Mouse (Mus musculus) MEL (cell line): ENCODE measurements around the gene Fcamr.

Experiments used
- CTCF ChIP-seq, 3 experiments: IDR thresholded peaks in 2 of 3; conservative IDR thresholded peaks in 1 of 3; 2 replicates each; pipeline ENCODE4 v1.5.1; 2011 to 2012; ENCODE audit warnings: low read length in 3 of 3, low read depth in 2 of 3, mild to moderate bottlenecking in 2 of 3, improper control_type of control experiment in 1 of 3, inconsistent platforms in 1 of 3, mixed read lengths in 1 of 3, moderate library complexity in 1 of 3; ENCODE audit not compliant: control insufficient read depth in 1 of 3, insufficient read depth in 1 of 3, poor library complexity in 1 of 3, severe bottlenecking in 1 of 3
- EP300 ChIP-seq, 2 experiments: IDR thresholded peaks; 2 replicates each; pipeline ENCODE4 v1.6.1; 2011; ENCODE audit warnings: improper control_type of control experiment in 2 of 2, low read length in 2 of 2, low read depth in 1 of 2, mild to moderate bottlenecking in 1 of 2
- MAX ChIP-seq: IDR thresholded peaks from 2 replicates; pipeline ENCODE4 v1.6.1; 2011; ENCODE audit warnings: low read length, improper control_type of control experiment
- POLR2A ChIP-seq, 2 experiments: IDR thresholded peaks; 2 replicates each; pipeline ENCODE4 v1.6.1; 2011 to 2012; ENCODE audit warnings: low read length in 2 of 2, mild to moderate bottlenecking in 2 of 2, control low read depth in 1 of 2, improper control_type of control experiment in 1 of 2, low read depth in 1 of 2, moderate library complexity in 1 of 2; ENCODE audit not compliant: control insufficient read depth in 1 of 2, insufficient read depth in 1 of 2, poor library complexity in 1 of 2
- SIN3A ChIP-seq: IDR thresholded peaks from 2 replicates; pipeline ENCODE4 v1.6.1; 2012; ENCODE audit warnings: low read length, improper control_type of control experiment, inconsistent platforms
- TBP ChIP-seq: IDR thresholded peaks from 2 replicates; pipeline ENCODE4 v1.8.0; 2011; ENCODE audit warnings: low read depth, low read length, improper control_type of control experiment

DNA sequence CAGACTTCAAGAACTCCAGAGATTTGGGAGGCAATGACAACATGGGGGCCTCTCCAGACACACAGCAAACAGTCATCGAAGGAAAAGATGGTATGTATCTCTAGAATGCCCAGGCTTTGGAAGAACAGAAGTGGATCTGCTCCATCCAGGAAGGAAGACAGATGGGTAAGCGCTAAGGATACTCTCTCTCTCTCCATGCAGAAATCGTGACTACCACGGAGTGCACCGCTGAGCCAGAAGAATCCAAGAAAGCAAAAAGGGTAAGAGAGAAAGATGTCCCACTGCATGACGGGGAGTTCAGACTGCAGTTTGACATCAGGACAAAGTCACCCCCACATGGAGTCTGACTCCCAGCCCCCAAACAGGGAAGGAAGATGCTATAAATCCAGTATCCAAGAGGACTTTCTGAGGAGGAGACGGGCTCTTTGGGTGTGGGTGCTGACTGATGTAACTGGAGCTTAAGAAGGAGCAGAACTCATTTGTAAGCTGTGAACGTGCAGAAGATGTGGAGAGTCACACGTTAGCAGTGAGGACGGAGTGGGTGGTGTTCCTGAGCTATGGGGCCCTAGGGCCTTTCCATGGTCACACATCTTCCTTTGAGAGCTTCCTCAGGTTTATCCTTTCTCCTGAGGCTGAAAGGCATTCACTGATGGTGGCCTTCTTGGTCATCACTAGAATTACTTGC is 49.0 kb downstream of the Fcamr start:
- no peak for TF ChIP-seq TBP
- no peak for TF ChIP-seq CTCF (IDR thresholded peaks at IDR 0.05 in 2 of 3, conservative IDR thresholded peaks at IDR 0.05 in 1 of 3; ENCODE audit: control insufficient read depth in 1 of 3, insufficient read depth in 1 of 3, low read depth in 2 of 3, low read length in 3 of 3, poor library complexity in 1 of 3, severe bottlenecking in 1 of 3)
- TF ChIP-seq MAX = no peak
- TF ChIP-seq SIN3A = no peak
- TF ChIP-seq POLR2A (IDR thresholded peaks at IDR 0.05; ENCODE audit: control insufficient read depth in 1 of 2, insufficient read depth in 1 of 2, low read depth in 1 of 2, low read length in 2 of 2, poor library complexity in 1 of 2) = no peak
- no peak for TF ChIP-seq EP300 (IDR thresholded peaks at IDR 0.05; ENCODE audit: low read depth in 1 of 2, low read length in 2 of 2)
